Mouse (Mus musculus) midbrain, postnatal 0 days (tissue): ENCODE results near the gene Msgn1. TPM values are rescaled to one million over a fixed set of nuclear protein-coding genes. Genes with fewer than 3 reads are reported as not detected.

ENCODE experiments used
- ATAC-seq: fragments of 200-750 bp; cut with Nextera tagmentation; 2 replicates; pipeline ENCODE4 v1.8.0; 2017; ENCODE audit warnings: moderate number of reproducible peaks, mild to moderate bottlenecking, moderate TSS enrichment, moderate library complexity; ENCODE audit not compliant: low FRiP score
- DNase-seq: peaks from one replicate; pipeline ENCODE4 v3.0.0-alpha.2; 2015; ENCODE audit warnings: low spot score
- H3K27ac ChIP-seq: fragments of 300-500 bp; sonication (generic); 2 replicates; pipeline ENCODE4 v1.5.1; 2014; ENCODE audit warnings: low read depth, mild to moderate bottlenecking, low read length, mixed read lengths
- H3K27me3 ChIP-seq: fragments of 300-500 bp; sonication (generic); 2 replicates; pipeline ENCODE4 v1.6.1; 2014; ENCODE audit warnings: low read length, control low read depth, mixed read lengths; ENCODE audit not compliant: insufficient read depth
- H3K36me3 ChIP-seq: fragments of 300-500 bp; sonication (generic); 2 replicates; pipeline ENCODE4 v1.6.1; 2014; ENCODE audit warnings: low read length, control low read depth, mixed read lengths; ENCODE audit not compliant: insufficient read depth
- H3K4me1 ChIP-seq: fragments of 300-500 bp; sonication (generic); 2 replicates; pipeline ENCODE4 v1.6.1; 2014; ENCODE audit warnings: mild to moderate bottlenecking, control low read depth, antibody characterized with exemption, low read length, mixed read lengths; ENCODE audit not compliant: insufficient read depth
- H3K4me2 ChIP-seq: fragments of 300-500 bp; sonication (generic); 2 replicates; pipeline ENCODE4 v1.6.1; 2014; ENCODE audit warnings: low read depth, mild to moderate bottlenecking, low read length, mixed read lengths; ENCODE audit not compliant: poor library complexity, severe bottlenecking
- H3K4me3 ChIP-seq: fragments of 300-500 bp; sonication (generic); 2 replicates; pipeline ENCODE4 v1.5.1; 2014; ENCODE audit warnings: low read depth, mild to moderate bottlenecking, low read length, moderate library complexity
- H3K9ac ChIP-seq: fragments of 300-500 bp; sonication (generic); replicated peaks from 2 replicates; pipeline ENCODE4 v1.6.1; 2014; ENCODE audit warnings: mild to moderate bottlenecking, low read length, moderate library complexity, mixed read lengths; ENCODE audit not compliant: poor library complexity, severe bottlenecking
- H3K9me3 ChIP-seq: fragments of 300-500 bp; sonication (generic); 2 replicates; pipeline ENCODE4 v1.6.1; 2016; ENCODE audit warnings: low read length, control low read depth
- CTCF ChIP-seq: IDR thresholded peaks from 2 replicates; pipeline ENCODE4 v1.5.1; 2016; ENCODE audit warnings: antibody characterized with exemption, mild to moderate bottlenecking
- WGBS: fragments of 180-500 bp; shearing (Covaris S2); extraction: QIAGEN DNeasy Blood & Tissue Kit; methylation state at CpG from one replicate; pipeline ENCODE4 v1.1.7; 2014; 5-methylcytosine and 5-hydroxymethylcytosine counted together
- polyA plus RNA-seq: library from polyadenylated mRNA; unstranded; fragments of >200 nt; fragmentation: Nextera tagmentation; extraction: Ambion mirVana; gene quantifications from 2 replicates; pipeline ENCODE4 v1.2.1, GENCODE M21; 2015
- total RNA-seq: library from RNA; depleted of rRNA; stranded (reverse); fragments of >200 nt; gene quantifications from 2 replicates; pipeline ENCODE4 v1.2.3, GENCODE M21; 2014; rRNA removed

The Msgn1 gene
- total and polyA plus RNA-seq, 2 experiments from 2014 or later: not detected

- Histone ChIP-seq H3K27me3 (no peaks in the 10 kb centered on the region), H3K4me3 (no peak overlapping the region), H3K9ac (no peak overlapping the region), H3K36me3 (no peaks in the 10 kb centered on the region), H3K9me3 (no peaks in the 10 kb centered on the region), H3K27ac (no peak overlapping the region), H3K4me2 (no peak overlapping the region), H3K4me1 (no peaks in the 10 kb centered on the region)
- ATAC-seq: no peak
- WGBS: 81% methylated on average over 3 of the region's 3 CpGs
- DNase-seq: no peak
- no peak for TF ChIP-seq CTCF
These were observed 50.1 kb downstream of the Msgn1 start for GRCm38 (mm10) chr12:11158670-11159069.

Other genes with a start within 250 kb of the Msgn1 start
- 0.44 and 1.8 TPM in 2 replicates for gene Kcns3, start 57.9 kb downstream of the Msgn1 start, total RNA-seq
- 0.49 and 0.65 TPM in 2 replicates for gene Kcns3, start 57.9 kb downstream of the Msgn1 start, polyA plus RNA-seq
- gene Gen1, start 56.8 kb upstream of the Msgn1 start, total RNA-seq: 0.99 and 2.1 TPM in 2 replicates
- gene Gen1, start 56.8 kb upstream of the Msgn1 start, polyA plus RNA-seq: 0.42 and 0.51 TPM in 2 replicates
- 22.4 and 24.4 TPM in 2 replicates for gene Smc6, start 56.9 kb upstream of the Msgn1 start, total RNA-seq
- gene Smc6, start 56.9 kb upstream of the Msgn1 start, polyA plus RNA-seq: 99.8 and 103 TPM in 2 replicates
- 208 and 234 TPM in 2 replicates for gene Vsnl1, start 227.6 kb upstream of the Msgn1 start, total RNA-seq
- gene Vsnl1, start 227.6 kb upstream of the Msgn1 start, polyA plus RNA-seq: 286 and 288 TPM in 2 replicates
- gene Rad51ap2, start 247.1 kb upstream of the Msgn1 start, total RNA-seq: 0.49 and 0.85 TPM in 2 replicates
- gene Rad51ap2, start 247.1 kb upstream of the Msgn1 start, polyA plus RNA-seq: 0.67 and 0.81 TPM in 2 replicates